Mouse (Mus musculus) MEL (cell line): ENCODE data around the gene Olfr986. TPM values are rescaled to one million over a fixed set of nuclear protein-coding genes. Genes with fewer than 3 reads are reported as not detected.

Experiments used
- DNase-seq: peaks from one replicate; pipeline ENCODE4 v3.0.0; 2011; ENCODE audit warnings: low read depth, low spot score
- H3K27ac ChIP-seq: 2 replicates; pipeline ENCODE4 v1.5.1; 2012; ENCODE audit warnings: low read depth, mild to moderate bottlenecking, control low read depth, low read length, moderate library complexity; ENCODE audit not compliant: control insufficient read depth
- H3K27me3 ChIP-seq, 2 experiments: fragments of 150-350 bp in 1 of 2; sonication (generic) in 1 of 2; 2 replicates each; pipeline ENCODE4 v1.6.1; 2012; ENCODE audit warnings: low read length in 2 of 2, mild to moderate bottlenecking in 2 of 2, improper control_type of control experiment in 1 of 2, moderate library complexity in 1 of 2; ENCODE audit not compliant: insufficient read depth in 2 of 2, control insufficient read depth in 1 of 2
- H3K36me3 ChIP-seq, 2 experiments: 2 replicates each; pipeline ENCODE4 v1.6.1; 2012 to 2014; ENCODE audit warnings: low read length in 2 of 2, improper control_type of control experiment in 1 of 2, inconsistent platforms in 1 of 2, mild to moderate bottlenecking in 1 of 2; ENCODE audit not compliant: insufficient read depth in 2 of 2, control insufficient read depth in 1 of 2
- H3K4me1 ChIP-seq, 2 experiments: fragments of 150-350 bp in 1 of 2; sonication (generic) in 1 of 2; 2 replicates each; pipeline ENCODE4 v1.6.1; 2012; ENCODE audit warnings: low read length in 2 of 2, improper control_type of control experiment in 1 of 2, mild to moderate bottlenecking in 1 of 2; ENCODE audit not compliant: insufficient read depth in 2 of 2, control insufficient read depth in 1 of 2
- H3K4me3 ChIP-seq, 2 experiments: fragments of 150-350 bp in 1 of 2; sonication (generic) in 1 of 2; 2 replicates each; pipeline ENCODE4 v1.5.1; 2012; ENCODE audit warnings: low read depth in 2 of 2, low read length in 2 of 2, mild to moderate bottlenecking in 2 of 2, moderate library complexity in 2 of 2, control low read depth in 1 of 2, improper control_type of control experiment in 1 of 2; ENCODE audit not compliant: control insufficient read depth in 1 of 2, insufficient read depth in 1 of 2
- H3K79me2 ChIP-seq: 2 replicates; pipeline ENCODE4 v1.6.1; 2012; ENCODE audit warnings: mild to moderate bottlenecking, low read length, moderate library complexity; ENCODE audit not compliant: control insufficient read depth, poor library complexity, insufficient read depth
- H3K9ac ChIP-seq: 2 replicates; pipeline ENCODE4 v1.6.1; 2012; ENCODE audit warnings: low read depth, mild to moderate bottlenecking, control low read depth, low read length, moderate library complexity; ENCODE audit not compliant: control insufficient read depth, poor library complexity, severe bottlenecking
- H3K9me3 ChIP-seq: fragments of 150-350 bp; sonication (generic); replicated peaks from 2 replicates; pipeline ENCODE4 v1.6.1; 2012; ENCODE audit warnings: mild to moderate bottlenecking, low read length, improper control_type of control experiment, moderate library complexity; ENCODE audit not compliant: insufficient read depth
- BHLHE40 ChIP-seq: IDR thresholded peaks from 2 replicates; pipeline ENCODE4 v1.6.1; 2012; ENCODE audit warnings: low read depth, mild to moderate bottlenecking, inconsistent platforms, low read length, improper control_type of control experiment, borderline replicate concordance
- CHD1 ChIP-seq: IDR thresholded peaks from 2 replicates; pipeline ENCODE4 v1.6.1; 2012; ENCODE audit warnings: low read depth, mild to moderate bottlenecking, inconsistent platforms, low read length, improper control_type of control experiment
- CHD2 ChIP-seq: IDR thresholded peaks from 2 replicates; pipeline ENCODE4 v1.6.1; 2011; ENCODE audit warnings: low read length, improper control_type of control experiment
- ETS1 ChIP-seq: IDR thresholded peaks from 2 replicates; pipeline ENCODE4 v1.6.1; 2012; ENCODE audit warnings: low read depth, mild to moderate bottlenecking, inconsistent platforms, low read length, improper control_type of control experiment, moderate library complexity
- GATA1 ChIP-seq: IDR thresholded peaks from 2 replicates; pipeline ENCODE4 v1.6.1; 2011; ENCODE audit warnings: low read depth, low read length, improper control_type of control experiment
- KAT2A ChIP-seq: conservative IDR thresholded peaks from 2 replicates; pipeline ENCODE4 v1.6.1; 2012; ENCODE audit warnings: low read depth, low read length, improper control_type of control experiment, inconsistent platforms
- MAZ ChIP-seq: IDR thresholded peaks from 2 replicates; pipeline ENCODE4 v1.6.1; 2012; ENCODE audit warnings: low read depth, mild to moderate bottlenecking, inconsistent platforms, low read length, improper control_type of control experiment
- MEF2A ChIP-seq: IDR thresholded peaks from 2 replicates; pipeline ENCODE4 v1.6.1; 2014; ENCODE audit warnings: low read depth, mild to moderate bottlenecking, inconsistent platforms, low read length, improper control_type of control experiment; ENCODE audit not compliant: poor library complexity, insufficient replicate concordance, severe bottlenecking; ENCODE audit errors: extremely low read depth
- MXI1 ChIP-seq: IDR thresholded peaks from 2 replicates; pipeline ENCODE4 v1.6.1; 2011; ENCODE audit warnings: mild to moderate bottlenecking, low read depth, low read length, improper control_type of control experiment
- MYC ChIP-seq: IDR thresholded peaks from 2 replicates; pipeline ENCODE4 v1.6.1; 2011; ENCODE audit warnings: low read depth, mild to moderate bottlenecking, low read length, improper control_type of control experiment, moderate library complexity
- POLR2A ChIP-seq, 2 experiments: IDR thresholded peaks; 2 replicates each; pipeline ENCODE4 v1.6.1; 2011 to 2012; ENCODE audit warnings: low read length in 2 of 2, mild to moderate bottlenecking in 2 of 2, control low read depth in 1 of 2, improper control_type of control experiment in 1 of 2, low read depth in 1 of 2, moderate library complexity in 1 of 2; ENCODE audit not compliant: control insufficient read depth in 1 of 2, insufficient read depth in 1 of 2, poor library complexity in 1 of 2
- SMC3 ChIP-seq: IDR thresholded peaks from 2 replicates; pipeline ENCODE4 v1.6.1; 2011; ENCODE audit warnings: low read depth, low read length, improper control_type of control experiment
- TAL1 ChIP-seq: IDR thresholded peaks from 2 replicates; pipeline ENCODE4 v1.6.1; 2012; ENCODE audit warnings: mild to moderate bottlenecking, inconsistent platforms, low read length, moderate library complexity, mixed read lengths
- TBP ChIP-seq: IDR thresholded peaks from 2 replicates; pipeline ENCODE4 v1.8.0; 2011; ENCODE audit warnings: low read depth, low read length, improper control_type of control experiment
- USF2 ChIP-seq, 2 experiments: IDR thresholded peaks; 2 replicates each; pipeline ENCODE4 v1.6.1; 2011 to 2012; ENCODE audit warnings: improper control_type of control experiment in 2 of 2, low read length in 2 of 2, borderline replicate concordance in 1 of 2, inconsistent platforms in 1 of 2, low read depth in 1 of 2, mild to moderate bottlenecking in 1 of 2; ENCODE audit not compliant: insufficient read depth in 1 of 2
- ZC3H11A ChIP-seq: IDR thresholded peaks from 2 replicates; pipeline ENCODE4 v1.6.1; 2012; ENCODE audit warnings: low read depth, mild to moderate bottlenecking, inconsistent platforms, low read length, improper control_type of control experiment
- ZKSCAN1 ChIP-seq: IDR thresholded peaks from 2 replicates; pipeline ENCODE4 v1.6.1; 2012; ENCODE audit warnings: low read depth, mild to moderate bottlenecking, inconsistent platforms, low read length, improper control_type of control experiment, moderate library complexity
- ZMIZ1 ChIP-seq: IDR thresholded peaks from 2 replicates; pipeline ENCODE4 v1.6.1; 2012; ENCODE audit warnings: low read depth, mild to moderate bottlenecking, inconsistent platforms, low read length, improper control_type of control experiment, moderate library complexity
- polyA plus RNA-seq, 2 experiments: library from polyadenylated mRNA; stranded (reverse) in 1 of 2; unstranded in 1 of 2; fragments of >175 nt in 1 of 2; fragments of >200 nt in 1 of 2; gene quantifications; 2 replicates each; pipeline versions ENCODE4 v1.2.1 to v1.2.4; 2012; ENCODE audit warnings: low replicate concordance in 2 of 2, low read depth in 1 of 2; ENCODE audit not compliant: insufficient read length in 2 of 2, insufficient read depth in 1 of 2, missing spikeins in 1 of 2
- total RNA-seq: library from RNA; depleted of rRNA; stranded (reverse); fragments of 300-350 nt; gene quantifications from 2 replicates; pipeline ENCODE4 v1.2.3, GENCODE M21; 2012

The Olfr986 gene
- total and polyA plus RNA-seq, 3 experiments, result not detected

- H3K79me2 ChIP-seq, result no peaks in the 10 kb centered on the region
- H3K9me3 ChIP-seq, result no peaks in the 10 kb centered on the region
- H3K27me3 ChIP-seq, result no peaks in the 10 kb centered on the region; a peak in 1 of 4 replicates
- H3K4me1 ChIP-seq, result no peaks in the 10 kb centered on the region
- TF ChIP-seq CHD2, result no peak
- TF ChIP-seq TBP, result no peak
- no peak for TF ChIP-seq TAL1
- TF ChIP-seq GATA1, result no peak
- TF ChIP-seq BHLHE40, result no peak
- TF ChIP-seq POLR2A (IDR thresholded peaks at IDR 0.05; ENCODE audit: control insufficient read depth in 1 of 2, insufficient read depth in 1 of 2, low read depth in 1 of 2, low read length in 2 of 2, poor library complexity in 1 of 2), result no peak
- no peak for TF ChIP-seq ZMIZ1
- no peak for TF ChIP-seq ETS1
- TF ChIP-seq SMC3, result no peak
- TF ChIP-seq MXI1, result no peak
- no peak for TF ChIP-seq ZC3H11A
- H3K4me3 ChIP-seq, result no peak overlapping the region
- H3K36me3 ChIP-seq, result no peaks in the 10 kb centered on the region
- no peak overlapping the region for H3K27ac ChIP-seq
- DNase-seq, result no peak
- H3K9ac ChIP-seq, result no peak overlapping the region
These were observed 25.5 kb upstream of the Olfr986 start for GRCm38 (mm10) chr9:40155118-40155644.

GRCm38 (mm10) chr9:40166446-40166845 is 14.3 kb upstream of the Olfr986 start:
- H3K9ac ChIP-seq, result no peak overlapping the region
- H3K27ac ChIP-seq, result no peak overlapping the region
- no peaks in the 10 kb centered on the region for H3K27me3 ChIP-seq
- no peaks in the 10 kb centered on the region for H3K79me2 ChIP-seq
- no peak for DNase-seq
- no peaks in the 10 kb centered on the region for H3K9me3 ChIP-seq
- H3K4me1 ChIP-seq, result no peaks in the 10 kb centered on the region
- H3K36me3 ChIP-seq, result no peaks in the 10 kb centered on the region
- no peak overlapping the region for H3K4me3 ChIP-seq
- TF ChIP-seq USF2 (IDR thresholded peaks at IDR 0.05; ENCODE audit: borderline replicate concordance in 1 of 2, insufficient read depth in 1 of 2, low read depth in 1 of 2, low read length in 2 of 2), result no peak
- TF ChIP-seq MYC, result no peak
- TF ChIP-seq MAZ, result no peak
- no peak for TF ChIP-seq ZKSCAN1
- no peak for TF ChIP-seq MEF2A
- TF ChIP-seq CHD1, result no peak
- TF ChIP-seq KAT2A, result no peak
